Mouse (Mus musculus): Measurements from ENCODE around the gene Abt1.

The Abt1 gene

GRCm38 (mm10) chr13:23437908-23438307 is 14.2 kb upstream of the Abt1 start:
- peak; percentile 90 to 97 for DNase-seq

- peak; percentile 67 to 72 for DNase-seq
Observed at GRCm38 (mm10) chr13:23436861-23437822, 13.5 kb upstream of the Abt1 start.

GRCm38 (mm10) chr13:23436231-23436661 is 12.6 kb upstream of the Abt1 start:
- peak; percentile 43 to 65 for DNase-seq

- DNase-seq, result no peak
Observed at GRCm38 (mm10) chr13:23435676-23436075, 12.0 kb upstream of the Abt1 start.

- no peak for DNase-seq
Observed at GRCm38 (mm10) chr13:23435241-23435640, 11.6 kb upstream of the Abt1 start.

- DNase-seq, result no peak
Observed at GRCm38 (mm10) chr13:23434426-23434825, 10.8 kb upstream of the Abt1 start.

GRCm38 (mm10) chr13:23433801-23434200 is 10.1 kb upstream of the Abt1 start:
- no peak for DNase-seq

- no peak for DNase-seq
Observed at GRCm38 (mm10) chr13:23433206-23433605, 9.5 kb upstream of the Abt1 start.

- peak; percentile 85 to 97 for DNase-seq
Observed at GRCm38 (mm10) chr13:23432562-23433201, 9.0 kb upstream of the Abt1 start.

GRCm38 (mm10) chr13:23431351-23431771 is 7.7 kb upstream of the Abt1 start:
- DNase-seq, result peak; percentile 78 to 85

GRCm38 (mm10) chr13:23430734-23431133 is 7.1 kb upstream of the Abt1 start:
- peak; percentile 70 to 77 for DNase-seq

- DNase-seq, result no peak
Observed at GRCm38 (mm10) chr13:23429771-23430380, 6.2 kb upstream of the Abt1 start.

- DNase-seq, result no peak
Observed at GRCm38 (mm10) chr13:23428166-23428993, 4.7 kb upstream of the Abt1 start.

GRCm38 (mm10) chr13:23427401-23427910 is 3.8 kb upstream of the Abt1 start:
- DNase-seq, result no peak

- peak; percentile 29 to 35 for DNase-seq
Observed at GRCm38 (mm10) chr13:23426922-23427321, 3.3 kb upstream of the Abt1 start.

- peak; percentile 34 to 50 for DNase-seq
Observed at GRCm38 (mm10) chr13:23426335-23426734, 2.7 kb upstream of the Abt1 start.

GRCm38 (mm10) chr13:23425505-23425904 is 1.8 kb upstream of the Abt1 start:
- peak; percentile 67 to 80 for DNase-seq

- peak; percentile 90 to 91 for DNase-seq
Observed at GRCm38 (mm10) chr13:23424494-23425325, 1.0 kb upstream of the Abt1 start.

GRCm38 (mm10) chr13:23424052-23424380 is 350 bp upstream of the Abt1 start:
- no peak for DNase-seq

- no peak for DNase-seq
Observed at GRCm38 (mm10) chr13:23422351-23422750, 1.3 kb downstream of the Abt1 start.

Measured in cerebellum, postnatal 36 days (tissue).